In the genomic region with DNA sequence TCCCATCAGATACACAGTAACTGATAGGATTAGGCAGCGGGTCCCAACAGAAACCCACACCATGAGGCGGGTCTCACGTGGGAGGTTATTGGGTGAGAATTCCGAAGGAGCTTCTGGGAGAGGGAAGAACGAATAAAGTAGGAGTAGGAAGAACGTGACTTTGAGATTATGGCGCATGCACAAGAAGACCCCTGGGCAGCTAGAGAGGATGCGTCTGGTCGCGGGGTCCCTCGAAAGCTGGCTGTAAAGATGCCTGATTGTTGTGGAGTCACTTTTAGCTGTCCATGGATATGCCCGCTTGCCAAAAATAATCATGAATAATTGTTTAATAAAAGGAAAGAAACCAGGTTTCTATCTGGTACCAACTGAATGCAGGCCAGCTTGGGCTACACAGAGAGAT, we compare ENCODE assay signal across 24 mouse cellular contexts. TPM values are rescaled to one million over a fixed set of nuclear protein-coding genes. Genes with fewer than 3 reads are reported as not detected.
"Had no signal": no experiment of that assay in that cellular context is flagged by ENCODE, and none has a peak within 500 bp of the region (broad histone marks: within the 10 kb centered on the region; RNA-seq: fewer than 3 reads in every experiment).

No protein-coding gene starts in this region.

- H3K9me3 ChIP-seq: midbrain, embryonic 12.5 days; neural tube, embryonic 13.5 days; neural tube, embryonic 15.5 days had no signal

- H3K27me3 ChIP-seq: midbrain, embryonic 12.5 days; neural tube, embryonic 13.5 days; neural tube, embryonic 15.5 days had no signal

- H3K4me3 ChIP-seq: midbrain, embryonic 10.5 days; midbrain, embryonic 12.5 days; myocyte; neural tube, embryonic 13.5 days; neural tube, embryonic 15.5 days had no signal

- H3K27ac ChIP-seq: liver, embryonic 14.5 days; midbrain, embryonic 10.5 days; midbrain, embryonic 12.5 days; neural tube, embryonic 13.5 days; neural tube, embryonic 15.5 days had no signal

- H3K36me3 ChIP-seq: midbrain, embryonic 10.5 days; midbrain, embryonic 12.5 days; neural tube, embryonic 13.5 days; neural tube, embryonic 15.5 days had no signal

- H3K4me1 ChIP-seq: midbrain, embryonic 12.5 days; neural tube, embryonic 13.5 days had no signal

- DNase-seq: lung, adult 18-20 months; lung, embryonic 14.5 days; lung, postnatal 10 days; midbrain, embryonic 14.5 days; right cerebral cortex, postnatal 14 days; right cerebral cortex, postnatal 4 days; spleen, adult 18-20 months; thymus, adult 2 months; thymus, postnatal 25 days; thymus, postnatal 4 days had no signal

RNA-seq across cellular contexts. Expression of a gene that starts 15.7 kb away (rescaled TPM):
- total RNA-seq: megakaryocyte, adult 5-6 weeks; megakaryocyte-erythroid progenitor cell, adult 5-6 weeks had no signal
- polyA plus RNA-seq: liver, embryonic 14.5 days; liver, embryonic 16.5 days; lung, embryonic 14.5 days; lung, embryonic 16.5 days; midbrain, embryonic 10.5 days; midbrain, embryonic 14.5 days; midbrain, embryonic 16.5 days; myocyte; neural tube, embryonic 11.5 days; neural tube, embryonic 13.5 days; neural tube, embryonic 15.5 days; small intestine, adult 2 months; stomach, embryonic 14.5 days had no signal

RNA-seq across cellular contexts. Expression of a gene that starts 23.5 kb away (rescaled TPM):
- total RNA-seq: megakaryocyte, adult 5-6 weeks; megakaryocyte-erythroid progenitor cell, adult 5-6 weeks had no signal
- polyA plus RNA-seq: liver, embryonic 14.5 days; liver, embryonic 16.5 days; lung, embryonic 14.5 days; lung, embryonic 16.5 days; midbrain, embryonic 10.5 days; midbrain, embryonic 12.5 days; midbrain, embryonic 14.5 days; neural tube, embryonic 11.5 days; neural tube, embryonic 15.5 days; small intestine, adult 2 months; stomach, embryonic 14.5 days had no signal

RNA-seq across cellular contexts. Expression of a gene that starts 33.2 kb away (rescaled TPM):
- total RNA-seq: megakaryocyte, adult 5-6 weeks; megakaryocyte-erythroid progenitor cell, adult 5-6 weeks had no signal
- polyA plus RNA-seq: liver, embryonic 14.5 days; liver, embryonic 16.5 days; lung, embryonic 14.5 days; lung, embryonic 16.5 days; midbrain, embryonic 10.5 days; midbrain, embryonic 12.5 days; midbrain, embryonic 14.5 days; midbrain, embryonic 16.5 days; myocyte; neural tube, embryonic 11.5 days; neural tube, embryonic 13.5 days; neural tube, embryonic 15.5 days; small intestine, adult 2 months; stomach, embryonic 14.5 days had no signal

RNA-seq across cellular contexts. Expression of a gene that starts 46.4 kb away (rescaled TPM):
- total RNA-seq: megakaryocyte, adult 5-6 weeks; megakaryocyte-erythroid progenitor cell, adult 5-6 weeks had no signal
- polyA plus RNA-seq: liver, embryonic 14.5 days; liver, embryonic 16.5 days; lung, embryonic 16.5 days; midbrain, embryonic 10.5 days; midbrain, embryonic 12.5 days; midbrain, embryonic 14.5 days; midbrain, embryonic 16.5 days; myocyte; neural tube, embryonic 11.5 days; neural tube, embryonic 13.5 days; neural tube, embryonic 15.5 days; small intestine, adult 2 months; stomach, embryonic 14.5 days had no signal
